Mouse (Mus musculus) G1E (cell line): ENCODE results near the gene Laptm5. TPM values are rescaled to one million over a fixed set of nuclear protein-coding genes. Genes with fewer than 3 reads are reported as not detected.

Source experiments
- ATAC-seq: 2 replicates; pipeline ENCODE4 v1.8.0; 2016; ENCODE audit warnings: mild to moderate bottlenecking; ENCODE audit not compliant: insufficient number of reproducible peaks, poor library complexity, low FRiP score, severe bottlenecking; ENCODE audit errors: extremely low read depth
- DNase-seq: peaks from one replicate; pipeline ENCODE4 v3.0.0; 2012; ENCODE audit warnings: low spot score
- H3K27me3 ChIP-seq: 2 replicates; pipeline ENCODE4 v1.6.1; 2012; ENCODE audit warnings: mild to moderate bottlenecking, low read length, inconsistent platforms; ENCODE audit not compliant: insufficient read depth
- H3K36me3 ChIP-seq: replicated peaks from 2 replicates; pipeline ENCODE3; 2012; ENCODE audit warnings: mild to moderate bottlenecking, inconsistent platforms
- H3K4me1 ChIP-seq: 2 replicates; pipeline ENCODE4 v1.6.1; 2012; ENCODE audit warnings: low read depth, low read length, inconsistent platforms, mixed read lengths; ENCODE audit not compliant: insufficient read depth
- H3K4me3 ChIP-seq: 2 replicates; pipeline ENCODE4 v1.5.1; 2012; ENCODE audit warnings: low read depth, mild to moderate bottlenecking, inconsistent platforms, low read length, moderate library complexity, mixed read lengths
- H3K9me3 ChIP-seq: replicated peaks from 2 replicates; pipeline ENCODE4 v1.6.1; 2012; ENCODE audit warnings: inconsistent platforms
- CTCF ChIP-seq: IDR thresholded peaks from 2 replicates; pipeline ENCODE4 v1.5.1; 2012; ENCODE audit warnings: low read depth, low read length, inconsistent platforms, mixed read lengths
- GATA1 ChIP-seq: IDR thresholded peaks from 2 replicates; pipeline ENCODE4 v1.6.1; 2012; ENCODE audit warnings: borderline replicate concordance, low read length, inconsistent platforms, mixed read lengths
- GATA2 ChIP-seq: IDR thresholded peaks from 2 replicates; pipeline ENCODE4 v1.6.1; 2012; ENCODE audit warnings: low read depth, low read length, inconsistent platforms, borderline replicate concordance
- POLR2AphosphoS5 ChIP-seq: IDR thresholded peaks from 2 replicates; pipeline ENCODE4 v1.6.1; 2012; ENCODE audit warnings: low read depth, low read length, inconsistent platforms; ENCODE audit not compliant: insufficient replicate concordance
- TAL1 ChIP-seq: conservative IDR thresholded peaks from 2 replicates; pipeline ENCODE4 v1.6.1; 2012; ENCODE audit warnings: low read depth, low read length, inconsistent platforms, mixed read lengths
- polyA plus RNA-seq: library from polyadenylated mRNA; stranded (reverse); fragments of >175 nt; gene quantifications from 2 replicates; pipeline ENCODE4 v1.2.3, GENCODE M21; 2012
- total RNA-seq, 2 experiments: library from RNA; stranded (forward) in 1 of 2; stranded (reverse) in 1 of 2; fragments of 200-1000 nt in 1 of 2; fragments of >200 nt in 1 of 2; fragmentation: Nextera tagmentation in 1 of 2; gene quantifications; 2 replicates each; pipeline ENCODE4 v1.2.3; 2014 to 2017

Laptm5 gene
- total and polyA plus RNA-seq, 3 experiments, result 222 to 717 (median 540) TPM

DNA sequence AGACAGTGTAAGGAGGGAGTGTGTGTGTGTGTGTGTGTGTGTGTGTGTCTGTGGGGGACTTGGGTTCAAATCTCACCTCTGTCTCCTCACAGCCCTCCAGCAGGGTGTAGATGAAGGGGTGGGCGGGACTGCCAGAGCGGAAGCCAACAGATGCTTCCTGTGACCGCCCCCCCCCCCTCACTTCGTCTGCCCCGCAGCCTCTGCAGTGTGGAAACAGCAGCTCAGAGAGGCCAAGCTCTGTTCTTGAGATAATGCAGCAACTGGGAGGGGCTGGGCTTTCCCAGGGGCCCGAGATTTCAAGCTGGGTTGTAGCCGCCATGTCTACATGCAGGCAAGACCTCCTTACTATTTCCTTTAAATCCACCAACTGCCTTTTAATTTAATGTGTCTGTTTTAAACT, 2.3 kb upstream of the Laptm5 start:
- H3K27me3 ChIP-seq, result no peaks in the 10 kb centered on the region
- peaks cover 12% of the 10 kb centered on the region for H3K36me3 ChIP-seq
- peak; percentile 72 for DNase-seq
- H3K4me3 ChIP-seq, result peak overlapping the region; percentile 63; the same call in 1 of the 2 replicates
- peak; percentile 37 for ATAC-seq
- peaks cover 85% of the 10 kb centered on the region for H3K4me1 ChIP-seq
- no peaks in the 10 kb centered on the region for H3K9me3 ChIP-seq
- TF ChIP-seq GATA2 (no peak), POLR2AphosphoS5 (no peak), CTCF (no peak), TAL1 (no peak), GATA1 (no peak)

DNA sequence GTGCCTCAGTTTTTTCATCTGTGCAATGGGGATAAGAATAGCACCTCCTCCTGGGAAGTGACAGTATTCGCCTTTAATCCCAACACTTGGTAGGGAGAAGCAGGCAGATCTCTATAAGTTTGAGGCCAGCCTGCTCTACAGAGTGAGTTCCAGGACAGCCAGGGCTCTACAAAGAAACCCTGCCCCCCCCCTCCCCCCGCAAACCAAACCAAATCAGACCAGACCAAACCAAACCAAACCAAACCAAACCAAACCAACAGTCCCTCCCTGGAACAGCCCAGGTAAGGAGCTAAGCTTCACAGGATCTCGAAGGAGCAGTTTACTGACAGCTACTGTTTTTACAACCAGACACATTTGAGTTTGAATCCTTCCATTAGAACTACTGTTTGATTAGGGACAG, 299 bp upstream of the Laptm5 start:
- ATAC-seq, result no peak
- no peaks in the 10 kb centered on the region for H3K27me3 ChIP-seq
- DNase-seq, result no peak
- H3K36me3 ChIP-seq, result peaks cover 31% of the 10 kb centered on the region
- H3K9me3 ChIP-seq, result no peaks in the 10 kb centered on the region
- TF ChIP-seq GATA2 (no peak), CTCF (no peak), TAL1 (no peak), POLR2AphosphoS5 (no peak), GATA1 (no peak)
- H3K4me3 ChIP-seq, result peak overlapping the region; percentile 74; the same call in 1 of the 2 replicates
- H3K4me1 ChIP-seq, result peaks cover 86% of the 10 kb centered on the region

DNA sequence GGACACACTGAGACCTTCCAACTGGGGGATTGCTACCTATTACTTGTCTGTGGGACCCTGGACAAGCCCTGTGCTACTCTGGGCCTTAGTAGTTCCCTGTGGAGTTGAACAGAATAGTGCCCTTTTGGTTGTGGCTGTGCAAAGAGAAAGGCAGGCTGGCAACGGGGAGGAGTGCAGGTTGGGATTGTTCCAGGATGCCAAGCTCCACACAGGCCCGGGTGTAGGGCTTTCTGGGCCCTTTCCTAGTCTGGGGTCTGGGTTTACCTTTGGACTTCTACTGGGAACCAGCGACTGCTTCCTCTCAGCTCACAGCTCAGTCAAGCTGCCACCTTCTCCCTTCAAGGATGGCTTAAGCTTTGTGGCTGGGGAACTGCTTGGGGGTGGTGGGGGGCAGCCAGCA, 586 bp downstream of the Laptm5 start:
- H3K4me1 ChIP-seq, result peaks cover 86% of the 10 kb centered on the region
- TF ChIP-seq CTCF, result no peak
- TF ChIP-seq TAL1, result no peak
- no peak for TF ChIP-seq GATA1
- TF ChIP-seq GATA2, result no peak
- no peak for TF ChIP-seq POLR2AphosphoS5
- H3K4me3 ChIP-seq, result peak overlapping the region; percentile 74
- H3K9me3 ChIP-seq, result no peaks in the 10 kb centered on the region
- H3K27me3 ChIP-seq, result no peaks in the 10 kb centered on the region
- H3K36me3 ChIP-seq, result peaks cover 40% of the 10 kb centered on the region
- DNase-seq (no peak), ATAC-seq (no peak)

DNA sequence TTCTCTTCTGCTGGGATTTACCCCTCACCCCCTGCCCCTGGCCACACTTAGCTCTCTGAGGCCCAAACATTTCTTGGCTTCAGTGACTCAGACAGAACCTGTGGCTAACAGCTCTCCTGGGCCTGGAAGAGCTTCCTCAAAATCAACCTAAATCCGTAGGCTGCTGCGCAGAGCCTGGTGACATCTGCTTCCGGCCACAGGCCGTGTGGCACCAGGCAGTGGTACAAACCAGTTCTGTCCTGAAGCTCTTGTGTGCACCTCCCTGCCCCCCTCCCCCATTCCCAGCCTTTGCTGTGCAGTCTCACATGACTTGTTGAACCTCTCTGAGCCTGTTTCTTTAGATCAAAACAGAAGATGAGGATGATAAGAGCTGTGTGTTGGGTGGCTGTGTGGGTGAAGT, 1.1 kb downstream of the Laptm5 start:
- ATAC-seq (peak; percentile 50), DNase-seq (peak; percentile 75)
- Histone ChIP-seq H3K27me3 (no peaks in the 10 kb centered on the region), H3K4me1 (peaks cover 86% of the 10 kb centered on the region), H3K36me3 (peaks cover 45% of the 10 kb centered on the region), H3K9me3 (no peaks in the 10 kb centered on the region), H3K4me3 (peak overlapping the region; percentile 74)
- TF ChIP-seq CTCF (no peak), GATA2 (no peak), TAL1 (no peak; the same call in 1 of the 2 replicates), GATA1 (no peak), POLR2AphosphoS5 (no peak)

DNA sequence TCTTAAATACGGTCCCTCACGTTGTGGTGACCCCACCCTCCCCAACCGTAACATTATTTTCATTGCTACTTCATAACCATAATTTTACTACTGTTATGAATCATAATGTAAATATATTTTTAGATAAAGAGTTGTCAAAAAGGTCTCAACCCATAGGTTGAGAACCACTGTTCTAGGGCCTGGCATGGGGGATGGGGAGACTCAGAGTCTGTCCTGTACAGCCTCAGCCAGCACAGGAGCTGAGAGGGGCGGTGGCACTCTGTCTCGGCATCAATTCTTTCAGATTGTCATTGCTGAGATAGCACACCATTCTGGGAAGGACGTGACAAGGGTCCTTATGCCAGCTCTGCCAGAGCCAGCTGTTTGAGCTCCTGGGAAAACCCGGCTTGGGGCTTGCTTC, 1.6 kb downstream of the Laptm5 start:
- Histone ChIP-seq H3K36me3 (peaks cover 50% of the 10 kb centered on the region), H3K4me3 (peak overlapping the region; percentile 74), H3K9me3 (no peaks in the 10 kb centered on the region), H3K4me1 (peaks cover 86% of the 10 kb centered on the region), H3K27me3 (no peaks in the 10 kb centered on the region)
- no peak for TF ChIP-seq POLR2AphosphoS5
- TF ChIP-seq CTCF, result no peak
- TF ChIP-seq GATA2, result no peak
- DNase-seq, result no peak
- ATAC-seq, result no peak

DNA sequence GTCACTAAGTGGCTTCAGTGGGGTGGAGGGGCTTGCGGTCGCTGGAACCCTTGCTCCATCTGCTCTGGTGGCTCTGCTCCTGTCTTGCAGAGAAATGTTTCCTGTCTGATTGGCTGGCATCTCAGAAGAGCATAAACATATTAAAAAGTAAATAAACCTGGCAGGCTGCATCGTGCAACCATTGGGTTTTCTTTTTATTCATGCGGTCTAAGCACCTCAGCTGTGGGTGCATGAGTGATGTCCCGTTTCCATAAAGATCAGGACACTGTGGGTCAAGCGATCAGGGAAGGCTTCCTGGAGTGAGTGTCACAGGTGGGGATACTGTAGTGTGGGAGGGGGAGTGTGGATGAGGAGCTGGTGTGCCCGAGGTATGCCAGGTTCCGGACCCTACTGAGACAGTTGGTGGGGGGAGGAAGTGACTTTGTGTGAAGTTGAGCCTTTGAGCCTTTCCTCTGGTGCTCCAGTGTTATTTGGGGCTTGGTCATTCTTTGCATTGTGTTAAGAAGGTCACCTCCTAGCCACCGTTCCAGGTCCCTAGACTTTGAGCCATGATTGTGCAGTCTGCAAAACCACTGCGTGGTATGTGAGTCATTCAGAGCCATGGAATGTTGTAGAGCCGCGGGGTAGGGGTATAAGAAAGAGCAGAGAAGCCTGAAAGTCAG, 2.2 kb downstream of the Laptm5 start:
- Histone ChIP-seq H3K4me3 (peak overlapping the region; percentile 74), H3K9me3 (no peaks in the 10 kb centered on the region), H3K27me3 (no peaks in the 10 kb centered on the region), H3K36me3 (peaks cover 56% of the 10 kb centered on the region), H3K4me1 (peaks cover 86% of the 10 kb centered on the region)
- no peak for TF ChIP-seq GATA1
- ATAC-seq, result no peak
- no peak for DNase-seq
